Mouse (Mus musculus): Measurements from ENCODE around the gene Slc35f5. TPM values are rescaled to one million over a fixed set of nuclear protein-coding genes. Genes with fewer than 3 reads are reported as not detected.

Gene Slc35f5
- polyA plus RNA-seq, 1 experiment from 2014 or later: 59.6 TPM

DNA sequence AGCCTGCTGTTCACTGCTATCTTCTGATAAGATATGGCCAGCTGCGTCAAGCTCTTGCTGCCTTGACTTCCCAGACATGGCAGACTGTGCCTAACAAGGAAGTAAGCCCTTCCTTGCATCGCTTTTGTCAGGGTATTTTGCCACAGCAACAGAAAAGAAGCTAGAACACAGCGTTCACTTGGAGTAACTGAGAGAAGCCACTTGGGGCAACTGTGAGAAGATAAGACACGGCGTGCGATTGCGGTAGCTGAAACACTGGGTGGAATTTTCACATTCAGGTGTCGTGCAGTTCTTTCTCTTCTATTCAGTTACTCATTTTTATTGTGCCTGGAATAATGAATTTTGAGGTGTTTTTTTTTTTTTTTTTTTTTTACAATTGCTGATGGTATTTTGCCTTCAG, 22.6 kb upstream of the Slc35f5 start:
- no peak overlapping the region for H3K9ac ChIP-seq (replicated peaks; ENCODE audit: low read length)
- no peaks in the 10 kb centered on the region for H3K27me3 ChIP-seq (ENCODE audit: insufficient read depth, low read length)
- 90% methylated on average over 8 of the region's 8 CpGs for WGBS

DNA sequence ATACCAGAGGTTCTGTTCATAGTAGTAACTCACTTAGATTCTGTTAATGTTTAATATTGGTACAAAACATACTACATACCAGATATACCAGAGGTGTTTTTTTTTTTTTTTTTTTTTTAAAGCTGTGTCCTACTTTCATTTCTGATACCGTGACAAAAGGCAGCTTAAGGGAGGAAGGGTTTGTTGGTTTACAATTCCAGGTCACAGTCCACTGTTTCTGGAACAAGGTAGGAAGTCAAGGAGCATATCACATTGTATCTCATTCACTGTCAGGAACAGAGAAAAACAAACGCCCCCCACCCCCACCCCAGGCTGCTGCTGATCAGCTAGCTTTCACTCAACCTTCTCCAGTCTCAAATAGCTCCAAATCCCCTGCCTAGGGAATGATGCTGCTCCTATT, 21.1 kb upstream of the Slc35f5 start:
- ATAC-seq (ENCODE audit: low FRiP score, low TSS enrichment): no peak
- Histone ChIP-seq H3K27ac (ENCODE audit: low read length) (no peak overlapping the region), H3K9me3 (ENCODE audit: low read length) (no peaks in the 10 kb centered on the region), H3K27me3 (ENCODE audit: insufficient read depth, low read length) (no peaks in the 10 kb centered on the region), H3K4me2 (replicated peaks; ENCODE audit: low read depth, low read length) (no peak overlapping the region), H3K4me3 (ENCODE audit: low read length) (no peak overlapping the region), H3K9ac (replicated peaks; ENCODE audit: low read length) (no peak overlapping the region), H3K36me3 (ENCODE audit: insufficient read depth, low read length) (no peaks in the 10 kb centered on the region), H3K4me1 (ENCODE audit: insufficient read depth, low read length) (no peaks in the 10 kb centered on the region)
- WGBS: 31% methylated on average over 2 of the region's 2 CpGs

More for the DNA sequence above, 22.6 kb upstream of the Slc35f5 start:
- no peak for ATAC-seq (ENCODE audit: low FRiP score, low TSS enrichment)
- no peaks in the 10 kb centered on the region for H3K9me3 ChIP-seq (ENCODE audit: low read length)
- no peaks in the 10 kb centered on the region for H3K4me1 ChIP-seq (ENCODE audit: insufficient read depth, low read length)
- no peak overlapping the region for H3K4me3 ChIP-seq (ENCODE audit: low read length)
- no peak overlapping the region for H3K4me2 ChIP-seq (replicated peaks; ENCODE audit: low read depth, low read length)
- no peaks in the 10 kb centered on the region for H3K36me3 ChIP-seq (ENCODE audit: insufficient read depth, low read length)
- no peak overlapping the region for H3K27ac ChIP-seq (ENCODE audit: low read length)

GRCm38 (mm10) chr1:125542008-125542999, 18.1 kb upstream of the Slc35f5 start:
- ATAC-seq (ENCODE audit: low FRiP score, low TSS enrichment): no peak

DNA sequence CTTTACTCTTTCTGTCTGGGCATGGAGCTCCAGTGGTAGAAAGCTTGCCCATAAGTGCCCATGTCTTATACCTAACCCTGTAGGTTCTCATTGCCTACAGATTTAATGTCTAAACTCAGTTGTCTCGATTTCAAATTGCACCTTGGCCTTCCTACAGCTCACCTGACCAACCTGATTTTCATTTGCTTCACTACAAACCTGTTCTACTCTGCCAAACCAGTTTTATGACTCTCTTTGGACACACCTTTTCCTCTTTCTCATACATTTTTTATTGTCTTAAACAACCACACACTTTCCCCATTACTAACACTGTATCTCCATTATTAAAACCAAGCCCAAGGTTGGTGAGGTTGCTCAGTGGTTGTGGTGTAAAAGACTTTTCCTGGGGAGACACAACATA, 10.5 kb upstream of the Slc35f5 start:
- no peak; the same call in 1 of the 2 replicates for ATAC-seq (ENCODE audit: low FRiP score, low TSS enrichment)
- H3K27ac ChIP-seq (ENCODE audit: low read length): peak overlapping the region; percentile 54
- no peak overlapping the region for H3K4me2 ChIP-seq (replicated peaks; ENCODE audit: low read depth, low read length)
- WGBS: 23% methylated on average over 1 of the region's 1 CpGs
- no peaks in the 10 kb centered on the region for H3K36me3 ChIP-seq (ENCODE audit: insufficient read depth, low read length)
- no peaks in the 10 kb centered on the region for H3K27me3 ChIP-seq (ENCODE audit: insufficient read depth, low read length)
- no peak overlapping the region for H3K9ac ChIP-seq (replicated peaks; ENCODE audit: low read length)
- H3K4me3 ChIP-seq (ENCODE audit: low read length): no peak overlapping the region
- H3K9me3 ChIP-seq (ENCODE audit: low read length): no peaks in the 10 kb centered on the region
- no peaks in the 10 kb centered on the region for H3K4me1 ChIP-seq (ENCODE audit: insufficient read depth, low read length)

More at GRCm38 (mm10) chr1:125542008-125542999, 18.1 kb upstream of the Slc35f5 start:
- Histone ChIP-seq H3K4me2 (replicated peaks; ENCODE audit: low read depth, low read length) (no peak overlapping the region), H3K4me1 (ENCODE audit: insufficient read depth, low read length) (no peaks in the 10 kb centered on the region), H3K27me3 (ENCODE audit: insufficient read depth, low read length) (no peaks in the 10 kb centered on the region), H3K9ac (replicated peaks; ENCODE audit: low read length) (no peak overlapping the region), H3K9me3 (ENCODE audit: low read length) (no peaks in the 10 kb centered on the region), H3K4me3 (ENCODE audit: low read length) (no peak overlapping the region), H3K36me3 (ENCODE audit: insufficient read depth, low read length) (no peaks in the 10 kb centered on the region), H3K27ac (ENCODE audit: low read length) (no peak overlapping the region)
- WGBS: 69% methylated on average over 7 of the region's 7 CpGs

- ATAC-seq (ENCODE audit: low FRiP score, low TSS enrichment): peak; percentile 51; the same call in 1 of the 2 replicates
- 52% methylated on average over 1 of the region's 1 CpGs for WGBS
These were observed 10.0 kb upstream of the Slc35f5 start for GRCm38 (mm10) chr1:125550359-125550758.

DNA sequence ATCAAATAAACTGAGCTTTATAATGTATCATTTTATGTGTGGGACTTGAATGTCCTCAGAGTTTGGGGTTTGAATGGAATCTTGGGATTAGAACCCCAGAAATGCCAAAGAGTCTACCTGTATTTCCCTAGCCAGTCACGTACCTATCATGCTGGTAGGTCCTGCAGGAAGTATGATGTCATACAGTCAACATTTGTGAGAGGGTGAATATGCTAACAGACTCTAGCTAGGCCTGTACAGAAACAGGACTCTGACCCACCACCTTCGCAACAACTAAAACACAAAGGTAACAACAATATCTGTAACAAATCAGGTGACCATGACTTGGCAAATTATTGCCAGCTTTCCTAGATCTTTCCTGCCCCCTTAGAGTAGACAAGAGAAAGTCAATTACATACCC, 8.8 kb upstream of the Slc35f5 start:
- H3K4me1 ChIP-seq (ENCODE audit: insufficient read depth, low read length): no peaks in the 10 kb centered on the region
- no peak overlapping the region for H3K27ac ChIP-seq (ENCODE audit: low read length)
- no peak overlapping the region for H3K9ac ChIP-seq (replicated peaks; ENCODE audit: low read length)
- H3K9me3 ChIP-seq (ENCODE audit: low read length): no peaks in the 10 kb centered on the region
- no peak overlapping the region for H3K4me2 ChIP-seq (replicated peaks; ENCODE audit: low read depth, low read length)
- H3K4me3 ChIP-seq (ENCODE audit: low read length): no peak overlapping the region
- no peak for ATAC-seq (ENCODE audit: low FRiP score, low TSS enrichment)
- no peaks in the 10 kb centered on the region for H3K36me3 ChIP-seq (ENCODE audit: insufficient read depth, low read length)
- no peaks in the 10 kb centered on the region for H3K27me3 ChIP-seq (ENCODE audit: insufficient read depth, low read length)
- 80% methylated on average over 2 of the region's 2 CpGs for WGBS

More at GRCm38 (mm10) chr1:125550359-125550758, 10.0 kb upstream of the Slc35f5 start:
- Histone ChIP-seq H3K4me3 (ENCODE audit: low read length) (no peak overlapping the region), H3K9me3 (ENCODE audit: low read length) (no peaks in the 10 kb centered on the region), H3K27me3 (ENCODE audit: insufficient read depth, low read length) (no peaks in the 10 kb centered on the region), H3K4me1 (ENCODE audit: insufficient read depth, low read length) (no peaks in the 10 kb centered on the region), H3K36me3 (ENCODE audit: insufficient read depth, low read length) (no peaks in the 10 kb centered on the region), H3K4me2 (replicated peaks; ENCODE audit: low read depth, low read length) (no peak overlapping the region), H3K9ac (replicated peaks; ENCODE audit: low read length) (no peak overlapping the region), H3K27ac (ENCODE audit: low read length) (peak overlapping the region; percentile 37; the same call in 1 of the 2 replicates)

DNA sequence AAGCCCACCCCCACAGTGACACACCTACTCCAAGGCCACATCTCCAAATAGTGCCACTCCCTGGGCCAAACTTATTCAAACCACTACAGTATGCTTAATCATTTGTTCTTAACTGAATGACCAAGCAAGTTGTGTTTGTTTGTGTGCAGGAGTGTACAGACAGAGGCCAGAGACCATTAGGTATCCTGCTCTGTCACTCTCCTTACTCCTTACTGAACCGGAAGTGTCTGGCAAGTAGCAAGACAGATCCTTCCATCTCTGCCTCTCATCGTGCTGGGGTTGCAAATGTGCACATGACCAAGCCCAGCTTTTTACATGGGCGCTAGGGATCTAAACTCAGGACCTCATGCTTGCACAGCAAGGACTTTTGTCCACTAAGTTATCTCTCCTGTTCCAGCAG, 1.1 kb upstream of the Slc35f5 start:
- no peak for ATAC-seq (ENCODE audit: low FRiP score, low TSS enrichment)
- Histone ChIP-seq H3K4me3 (ENCODE audit: low read length) (no peak overlapping the region), H3K4me1 (ENCODE audit: insufficient read depth, low read length) (peaks cover 16% of the 10 kb centered on the region), H3K27me3 (ENCODE audit: insufficient read depth, low read length) (no peaks in the 10 kb centered on the region), H3K27ac (ENCODE audit: low read length) (peak overlapping the region; percentile 80), H3K9me3 (ENCODE audit: low read length) (no peaks in the 10 kb centered on the region), H3K36me3 (ENCODE audit: insufficient read depth, low read length) (peaks cover 3% of the 10 kb centered on the region; the same call in 1 of the 2 replicates), H3K4me2 (replicated peaks; ENCODE audit: low read depth, low read length) (no peak overlapping the region), H3K9ac (replicated peaks; ENCODE audit: low read length) (no peak overlapping the region)
- 72% methylated on average over 3 of the region's 3 CpGs for WGBS

DNA sequence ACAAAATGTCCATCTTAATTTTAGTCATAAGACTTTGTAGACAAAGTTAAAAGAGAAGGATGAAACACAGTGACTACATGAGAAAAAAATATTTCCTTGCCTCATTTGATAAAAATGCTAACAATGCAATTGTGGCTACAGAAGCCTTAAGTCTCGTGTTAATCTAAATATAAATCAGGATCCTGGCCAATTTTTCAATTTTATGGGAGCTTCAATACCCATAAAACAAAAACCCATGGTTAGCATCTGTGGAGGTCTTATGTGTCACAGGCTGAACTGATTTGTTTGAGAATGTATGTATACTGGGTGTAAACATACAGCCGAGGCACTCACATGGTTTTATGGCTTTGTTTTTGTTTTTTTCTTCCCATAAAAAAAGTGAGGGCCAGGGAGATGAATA, 674 bp upstream of the Slc35f5 start:
- 5% methylated on average over 2 of the region's 2 CpGs for WGBS
- H3K4me3 ChIP-seq (ENCODE audit: low read length): peak overlapping the region; percentile 94
- H3K36me3 ChIP-seq (ENCODE audit: insufficient read depth, low read length): peaks cover 3% of the 10 kb centered on the region; the same call in 1 of the 2 replicates
- no peaks in the 10 kb centered on the region for H3K27me3 ChIP-seq (ENCODE audit: insufficient read depth, low read length)
- ATAC-seq (ENCODE audit: low FRiP score, low TSS enrichment): no peak
- H3K4me2 ChIP-seq (replicated peaks; ENCODE audit: low read depth, low read length): peak overlapping the region; percentile 81
- H3K27ac ChIP-seq (ENCODE audit: low read length): peak overlapping the region; percentile 97
- peaks cover 16% of the 10 kb centered on the region for H3K4me1 ChIP-seq (ENCODE audit: insufficient read depth, low read length)
- H3K9me3 ChIP-seq (ENCODE audit: low read length): no peaks in the 10 kb centered on the region
- peak overlapping the region; percentile 93 for H3K9ac ChIP-seq (replicated peaks; ENCODE audit: low read length)

GRCm38 (mm10) chr1:125561206-125561605, 811 bp downstream of the Slc35f5 start:
- ATAC-seq (ENCODE audit: low FRiP score, low TSS enrichment): peak; percentile 21; the same call in 1 of the 2 replicates
- WGBS: 0% methylated on average over 26 of the region's 29 CpGs
- H3K9me3 ChIP-seq (ENCODE audit: low read length): no peaks in the 10 kb centered on the region
- peaks cover 16% of the 10 kb centered on the region for H3K4me1 ChIP-seq (ENCODE audit: insufficient read depth, low read length)
- H3K27me3 ChIP-seq (ENCODE audit: insufficient read depth, low read length): no peaks in the 10 kb centered on the region
- H3K36me3 ChIP-seq (ENCODE audit: insufficient read depth, low read length): peaks cover 7% of the 10 kb centered on the region; the same call in 1 of the 2 replicates
- H3K4me3 ChIP-seq (ENCODE audit: low read length): peak overlapping the region; percentile 94
- peak overlapping the region; percentile 81 for H3K4me2 ChIP-seq (replicated peaks; ENCODE audit: low read depth, low read length)
- peak overlapping the region; percentile 93 for H3K9ac ChIP-seq (replicated peaks; ENCODE audit: low read length)
- H3K27ac ChIP-seq (ENCODE audit: low read length): peak overlapping the region; percentile 87

DNA sequence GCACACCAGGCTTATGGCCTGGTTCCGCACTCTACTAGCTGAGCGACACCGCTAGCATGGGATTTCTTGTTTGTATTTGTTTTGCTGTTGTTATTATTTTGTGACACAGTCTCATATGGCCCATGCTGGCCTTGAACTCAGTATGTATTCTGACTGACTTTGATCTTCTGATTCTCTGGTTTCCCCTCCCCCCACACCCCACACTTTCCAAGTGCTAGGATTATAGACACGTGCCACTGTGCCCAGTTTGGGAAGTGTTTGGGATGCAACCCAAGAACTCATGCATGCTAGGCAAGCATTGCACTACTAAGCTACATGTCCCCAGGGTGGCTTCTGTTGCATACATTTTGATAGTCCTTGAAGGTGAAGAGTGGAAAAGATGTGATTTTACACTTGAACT, 1.4 kb downstream of the Slc35f5 start:
- no peak overlapping the region for H3K27ac ChIP-seq (ENCODE audit: low read length)
- peak overlapping the region; percentile 81 for H3K4me2 ChIP-seq (replicated peaks; ENCODE audit: low read depth, low read length)
- H3K36me3 ChIP-seq (ENCODE audit: insufficient read depth, low read length): peaks cover 7% of the 10 kb centered on the region; the same call in 1 of the 2 replicates
- H3K9me3 ChIP-seq (ENCODE audit: low read length): no peaks in the 10 kb centered on the region
- WGBS: 75% methylated on average over 4 of the region's 4 CpGs
- peak overlapping the region; percentile 94 for H3K4me3 ChIP-seq (ENCODE audit: low read length)
- peak overlapping the region; percentile 93 for H3K9ac ChIP-seq (replicated peaks; ENCODE audit: low read length)
- peaks cover 16% of the 10 kb centered on the region for H3K4me1 ChIP-seq (ENCODE audit: insufficient read depth, low read length)
- no peaks in the 10 kb centered on the region for H3K27me3 ChIP-seq (ENCODE audit: insufficient read depth, low read length)
- no peak for ATAC-seq (ENCODE audit: low FRiP score, low TSS enrichment)

All from kidney, embryonic 16.5 days (tissue).